Mouse (Mus musculus): ENCODE measurements around the gene Tgif1.
"Not testable (repeated sequence)": the region's sequence is repeated elsewhere in the genome, so short reads cannot be mapped to it uniquely, and the experiment has no call there.

Tgif1 gene

GRCm38 (mm10) chr17:70838533-70838932 is 14.8 kb downstream of the Tgif1 start:
- DNase-seq = no peak

- DNase-seq = no peak
Observed at GRCm38 (mm10) chr17:70838031-70838430, 15.3 kb downstream of the Tgif1 start.

GRCm38 (mm10) chr17:70837474-70837873 is 15.9 kb downstream of the Tgif1 start:
- not testable (repeated sequence) for DNase-seq

- no peak for DNase-seq
Observed at GRCm38 (mm10) chr17:70836820-70837219, 16.5 kb downstream of the Tgif1 start.

- no peak for DNase-seq
Observed at GRCm38 (mm10) chr17:70835071-70835790, 18.1 kb downstream of the Tgif1 start.

GRCm38 (mm10) chr17:70834430-70834965 is 18.8 kb downstream of the Tgif1 start:
- peak; percentile 57 for DNase-seq

GRCm38 (mm10) chr17:70832544-70832943 is 20.8 kb downstream of the Tgif1 start:
- DNase-seq = peak; percentile 56

GRCm38 (mm10) chr17:70831591-70831990 is 21.8 kb downstream of the Tgif1 start:
- DNase-seq = no peak

- DNase-seq = no peak
Observed at GRCm38 (mm10) chr17:70829943-70830715, 23.2 kb downstream of the Tgif1 start.

GRCm38 (mm10) chr17:70829217-70829616 is 24.1 kb downstream of the Tgif1 start:
- DNase-seq = no peak

- DNase-seq = no peak
Observed at GRCm38 (mm10) chr17:70828569-70828968, 24.8 kb downstream of the Tgif1 start.

- no peak for DNase-seq
Observed at GRCm38 (mm10) chr17:70828180-70828528, 25.2 kb downstream of the Tgif1 start.

- DNase-seq = not testable (repeated sequence)
Observed at GRCm38 (mm10) chr17:70827463-70828179, 25.7 kb downstream of the Tgif1 start.

- no peak for DNase-seq
Observed at GRCm38 (mm10) chr17:70826227-70826626, 27.1 kb downstream of the Tgif1 start.

- DNase-seq = no peak
Observed at GRCm38 (mm10) chr17:70823083-70823482, 30.3 kb downstream of the Tgif1 start.

GRCm38 (mm10) chr17:70817862-70818451 is 35.4 kb downstream of the Tgif1 start:
- DNase-seq = peak; percentile 48

GRCm38 (mm10) chr17:70815001-70815400 is 38.3 kb downstream of the Tgif1 start:
- DNase-seq = no peak

GRCm38 (mm10) chr17:70810795-70811194 is 42.6 kb downstream of the Tgif1 start:
- peak; percentile 30 for DNase-seq

- DNase-seq = no peak
Observed at GRCm38 (mm10) chr17:70809776-70810175, 43.6 kb downstream of the Tgif1 start.

GRCm38 (mm10) chr17:70808837-70809236 is 44.5 kb downstream of the Tgif1 start:
- peak; percentile 42 for DNase-seq

- no peak for DNase-seq
Observed at GRCm38 (mm10) chr17:70807885-70808284, 45.5 kb downstream of the Tgif1 start.

GRCm38 (mm10) chr17:70806600-70806999 is 46.7 kb downstream of the Tgif1 start:
- DNase-seq = no peak

GRCm38 (mm10) chr17:70805866-70806265 is 47.5 kb downstream of the Tgif1 start:
- DNase-seq = no peak
